Mouse (Mus musculus): Measurements from ENCODE around the gene Gata3. TPM values are rescaled to one million over a fixed set of nuclear protein-coding genes. Genes with fewer than 3 reads are reported as not detected.

The Gata3 gene
- 10 to 100 TPM; 71.2 to 73.3 TPM for total RNA-seq (2023)

GRCm38 (mm10) chr2:9889651-9890183 lies at the start of gene Gata3:
Gene Gata3, minus strand, starts transcription at chr2:9890034.

GRCm38 (mm10) chr2:9888913-9889650 lies 752 bp downstream of the Gata3 start, which contains the start of gene 9230102O04Rik:
Gene 9230102O04Rik, minus strand, starts transcription at chr2:9889540.

GRCm38 (mm10) chr2:9881051-9881591 lies 8.7 kb downstream of the Gata3 start, which contains the start of gene 4930412O13Rik:
Gene 4930412O13Rik, plus strand, starts transcription at chr2:9881252.

Other genes with a start within 250 kb of the Gata3 start
- gene 4930412O13Rik, start 8.8 kb downstream of the Gata3 start, total RNA-seq (2023): not detected
- not detected for gene 9230102O04Rik, start 494 bp downstream of the Gata3 start, total RNA-seq (2023)
- 10 to 100 TPM; 25.0 to 25.7 TPM for gene Taf3, start 158.6 kb upstream of the Gata3 start, total RNA-seq (2023)
- gene Atp5c1, start 190.5 kb upstream of the Gata3 start, total RNA-seq (2023): 100 to 1,000 TPM; 128 to 137 TPM
- 10 to 100 TPM; 21.9 to 32.7 TPM for gene Kin, start 190.6 kb upstream of the Gata3 start, total RNA-seq (2023)
- gene Itih2, start 241.4 kb upstream of the Gata3 start, total RNA-seq (2023): not detected